Mouse (Mus musculus): ENCODE results near the gene Slpi.

- TF ChIP-seq CTCF (IDR thresholded peaks at IDR 0.05; ENCODE audit: control insufficient read depth, insufficient read depth, insufficient read length) (no peak), USF1 (IDR thresholded peaks at IDR 0.05; ENCODE audit: low read depth) (no peak)
Measured at GRCm38 (mm10) chr2:164396076-164396475, 7.2 kb upstream of the Slpi start.
